19 mouse cellular contexts compared by ENCODE assay signal in the genomic region with DNA sequence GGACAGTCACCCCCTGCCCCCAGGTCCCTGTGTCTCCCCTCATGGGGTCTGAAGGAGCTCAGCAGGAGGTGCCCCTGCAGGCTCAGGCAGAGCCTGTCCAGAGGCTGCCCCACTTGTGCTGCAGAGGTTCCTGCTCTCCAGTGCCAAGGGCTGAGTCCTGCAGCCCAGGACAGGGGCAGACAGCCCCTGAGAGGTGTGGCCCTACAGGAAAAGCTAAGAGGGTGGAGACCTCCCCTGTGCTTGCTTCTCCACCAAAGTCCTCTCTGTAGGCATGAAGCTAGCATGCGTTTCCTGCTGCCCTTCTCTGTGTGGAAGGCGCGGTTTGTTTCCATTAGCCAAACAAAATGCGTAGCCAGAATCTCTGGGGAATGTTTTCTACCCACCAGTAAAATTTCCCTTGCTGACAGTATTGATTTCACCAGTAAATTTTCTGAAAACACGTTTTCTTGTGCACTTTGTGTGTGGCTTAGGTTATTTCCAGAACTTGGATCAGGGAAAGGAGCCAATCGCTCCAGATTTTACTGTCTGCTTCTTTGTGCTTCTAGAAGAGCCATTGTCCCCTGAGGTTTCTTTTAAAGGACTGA. TPM values are rescaled to one million over a fixed set of nuclear protein-coding genes. Genes with fewer than 3 reads are reported as not detected.
DNase-seq lines count a peak whose midpoint lies in the region; ATAC-seq lines count a peak whose summit lies in the region.
"Not testable (repeated sequence)": the region's sequence is repeated elsewhere in the genome, so short reads cannot be mapped to it uniquely, and the experiment has no call there.
"Had no signal": no experiment of that assay in that cellular context is flagged by ENCODE, and none has a peak within 500 bp of the region (broad histone marks: within the 10 kb centered on the region; RNA-seq: fewer than 3 reads in every experiment).

No protein-coding gene starts in this region.

- not testable (repeated sequence) for H3K36me3 ChIP-seq in embryonic facial prominence, embryonic 12.5 days; kidney, embryonic 15.5 days; stomach, embryonic 14.5 days (ENCODE audit: control insufficient read depth, insufficient read depth, low read length)

- ATAC-seq in embryonic facial prominence, embryonic 12.5 days (ENCODE audit: insufficient number of reproducible peaks, insufficient read depth, low FRiP score, low TSS enrichment), result not testable (repeated sequence)
- peak; percentile 58 to 64; a peak in 3 of 4 replicates for ATAC-seq in hematopoietic stem cell, adult 5-6 weeks (replicated peaks in 1 of 2; ENCODE audit: insufficient read depth in 1 of 2, low FRiP score in 2 of 2, low TSS enrichment in 1 of 2, low read depth in 1 of 2, poor library complexity in 2 of 2, severe bottlenecking in 2 of 2)
- 0 out of 2 replicates have a peak, but pooled peaks have one; percentile 15 for ATAC-seq in kidney, embryonic 15.5 days (replicated peaks; ENCODE audit: low FRiP score)
- peak; percentile 77 for ATAC-seq in stomach, embryonic 14.5 days (ENCODE audit: insufficient number of reproducible peaks, insufficient read depth, low FRiP score, low read depth)

- H3K27ac ChIP-seq in embryonic facial prominence, embryonic 12.5 days, result 0 out of 2 replicates have a peak overlapping the region, but pooled peaks have one; percentile 30
- not testable (repeated sequence) for H3K27ac ChIP-seq in kidney, embryonic 15.5 days; stomach, embryonic 14.5 days (ENCODE audit: low read length)

- not testable (repeated sequence) for H3K27me3 ChIP-seq in embryonic facial prominence, embryonic 12.5 days; kidney, embryonic 15.5 days; stomach, embryonic 14.5 days (ENCODE audit: control insufficient read depth, insufficient read depth, low read length)

- WGBS in embryonic facial prominence, embryonic 12.5 days, result 21% methylated on average over 6 of the region's 6 CpGs
- WGBS in kidney, embryonic 15.5 days, result 30% methylated on average over 6 of the region's 6 CpGs
- WGBS in stomach, embryonic 14.5 days, result 25% methylated on average over 6 of the region's 6 CpGs

- H3K4me3 ChIP-seq in embryonic facial prominence, embryonic 12.5 days; kidney, embryonic 15.5 days (replicated peaks); stomach, embryonic 14.5 days (ENCODE audit: low read depth, low read length): not testable (repeated sequence)

- DNase-seq in CD4-positive helper T cell, adult 2 months (ENCODE audit: low read depth, low spot score), result peak; percentile 24
- DNase-seq in heart, adult 9 months (ENCODE audit: low spot score in 2 of 2), result peak; percentile 34 to 48
- DNase-seq in liver, result peak; percentile 23
- DNase-seq in lung, postnatal 14 days, result peak; percentile 22

- H3K4me2 ChIP-seq in embryonic facial prominence, embryonic 12.5 days (replicated peaks); kidney, embryonic 15.5 days; stomach, embryonic 14.5 days (replicated peaks; ENCODE audit: low read depth, low read length): not testable (repeated sequence)

- not testable (repeated sequence) for H3K9ac ChIP-seq in embryonic facial prominence, embryonic 12.5 days; kidney, embryonic 15.5 days; stomach, embryonic 14.5 days (replicated peaks; ENCODE audit: low read depth, low read length)

- H3K9me3 ChIP-seq in embryonic facial prominence, embryonic 12.5 days; kidney, embryonic 15.5 days (replicated peaks); stomach, embryonic 14.5 days (ENCODE audit: control insufficient read depth, low read depth, low read length): not testable (repeated sequence)

- H3K4me1 ChIP-seq in embryonic facial prominence, embryonic 12.5 days; kidney, embryonic 15.5 days; stomach, embryonic 14.5 days (ENCODE audit: control insufficient read depth, insufficient read depth, low read length): not testable (repeated sequence)

RNA-seq across cellular contexts. Expression of gene Spata31d1b, which starts 6.9 kb away (rescaled TPM):
- not detected in 2 replicates for polyA plus RNA-seq in embryonic facial prominence, embryonic 12.5 days (2016; fragmentation: Nextera tagmentation; extraction: Ambion mirVana)
- not detected in 2 replicates for total RNA-seq in hematopoietic stem cell, adult 5-6 weeks (2017)
- 0.04 TPM in 1 of 2 replicates, not detected in the other for polyA plus RNA-seq in kidney, embryonic 15.5 days (2015; fragmentation: Nextera tagmentation; extraction: Ambion mirVana)
- polyA plus RNA-seq in stomach, embryonic 14.5 days (2014; fragmentation: Nextera tagmentation; extraction: Ambion mirVana), result not detected in 2 replicates
- total RNA-seq: adrenal gland, postnatal 36 days; gastrocnemius, postnatal 25 days; left cerebral cortex, postnatal 10 days had no signal
- polyA plus RNA-seq: erythroblast, embryonic 14.5 days; hindbrain, embryonic 15.5 days; liver, postnatal 0 days; midbrain, embryonic 15.5 days; neural tube, embryonic 14.5 days; urinary bladder, adult 2 months had no signal

RNA-seq across cellular contexts. Expression of gene Spata31d1a, which starts 8.8 kb away (rescaled TPM):
- 0.51 TPM in 1 of 2 replicates, not detected in the other for polyA plus RNA-seq in embryonic facial prominence, embryonic 12.5 days (2016; fragmentation: Nextera tagmentation; extraction: Ambion mirVana)
- total RNA-seq in hematopoietic stem cell, adult 5-6 weeks (2017), result not detected in 2 replicates
- polyA plus RNA-seq in kidney, embryonic 15.5 days (2015; fragmentation: Nextera tagmentation; extraction: Ambion mirVana), result 0.04 TPM in 1 of 2 replicates, not detected in the other
- polyA plus RNA-seq in stomach, embryonic 14.5 days (2014; fragmentation: Nextera tagmentation; extraction: Ambion mirVana), result 0.04 TPM in 1 of 2 replicates, not detected in the other
- total RNA-seq: adrenal gland, postnatal 36 days; gastrocnemius, postnatal 25 days had no signal
- polyA plus RNA-seq: erythroblast, embryonic 14.5 days; hindbrain, embryonic 15.5 days; urinary bladder, adult 2 months had no signal

RNA-seq across cellular contexts. Expression of gene Spata31d1d, which starts 12.6 kb away (rescaled TPM):
- polyA plus RNA-seq in embryonic facial prominence, embryonic 12.5 days (2016; fragmentation: Nextera tagmentation; extraction: Ambion mirVana), result not detected in 2 replicates
- not detected in 2 replicates for total RNA-seq in hematopoietic stem cell, adult 5-6 weeks (2017)
- polyA plus RNA-seq in kidney, embryonic 15.5 days (2015; fragmentation: Nextera tagmentation; extraction: Ambion mirVana), result not detected in 2 replicates
- not detected in 2 replicates for polyA plus RNA-seq in stomach, embryonic 14.5 days (2014; fragmentation: Nextera tagmentation; extraction: Ambion mirVana)
- total RNA-seq: adrenal gland, postnatal 36 days; gastrocnemius, postnatal 25 days; layer of hippocampus, adult 8-10 months; left cerebral cortex, postnatal 10 days had no signal
- polyA plus RNA-seq: hindbrain, embryonic 15.5 days; liver, postnatal 0 days; midbrain, embryonic 15.5 days; neural tube, embryonic 14.5 days; urinary bladder, adult 2 months had no signal

RNA-seq across cellular contexts. Expression of gene 4921517D22Rik, which starts 25.0 kb away (rescaled TPM):
- polyA plus RNA-seq in embryonic facial prominence, embryonic 12.5 days (2016; fragmentation: Nextera tagmentation; extraction: Ambion mirVana), result not detected in 2 replicates
- total RNA-seq in hematopoietic stem cell, adult 5-6 weeks (2017), result not detected in 2 replicates
- polyA plus RNA-seq in kidney, embryonic 15.5 days (2015; fragmentation: Nextera tagmentation; extraction: Ambion mirVana), result not detected in 2 replicates
- not detected in 2 replicates for polyA plus RNA-seq in stomach, embryonic 14.5 days (2014; fragmentation: Nextera tagmentation; extraction: Ambion mirVana)
- total RNA-seq: adrenal gland, postnatal 36 days; ES-E14; gastrocnemius, postnatal 25 days; layer of hippocampus, adult 8-10 months; left cerebral cortex, postnatal 10 days had no signal
- polyA plus RNA-seq: erythroblast, embryonic 14.5 days; hindbrain, embryonic 15.5 days; liver, postnatal 0 days; midbrain, embryonic 15.5 days; neural tube, embryonic 14.5 days; urinary bladder, adult 2 months had no signal

RNA-seq across cellular contexts. Expression of gene 1700014D04Rik, which starts 27.6 kb away (rescaled TPM):
- polyA plus RNA-seq in embryonic facial prominence, embryonic 12.5 days (2016; fragmentation: Nextera tagmentation; extraction: Ambion mirVana), result 0.32 TPM in 1 of 2 replicates, not detected in the other
- 0.25 TPM in 1 of 2 replicates, not detected in the other for total RNA-seq in hematopoietic stem cell, adult 5-6 weeks (2017)
- polyA plus RNA-seq in kidney, embryonic 15.5 days (2015; fragmentation: Nextera tagmentation; extraction: Ambion mirVana), result not detected in 2 replicates
- polyA plus RNA-seq in stomach, embryonic 14.5 days (2014; fragmentation: Nextera tagmentation; extraction: Ambion mirVana), result not detected in 2 replicates
- polyA plus RNA-seq: erythroblast, embryonic 14.5 days; liver, postnatal 0 days; urinary bladder, adult 2 months had no signal
